Mouse (Mus musculus) liver, postnatal 0 days (tissue): ENCODE results near the gene Nlgn2. TPM values are rescaled to one million over a fixed set of nuclear protein-coding genes. Genes with fewer than 3 reads are reported as not detected.
A peak's percentile ranks its signal among the peaks of the same experiment; 100 is the strongest.

Source experiments
- ATAC-seq: fragments of 200-750 bp; cut with Nextera tagmentation; 2 replicates; pipeline ENCODE4 v1.8.0; 2017; ENCODE audit warnings: mild to moderate bottlenecking, moderate library complexity
- DNase-seq: peaks from one replicate; pipeline ENCODE4 v3.0.0-alpha.2; 2016
- H3K27ac ChIP-seq: fragments of 300-500 bp; sonication (generic); 2 replicates; pipeline ENCODE4 v1.5.1; 2014; ENCODE audit warnings: antibody characterized with exemption, moderate library complexity, mild to moderate bottlenecking, low read depth
- H3K27me3 ChIP-seq: fragments of 300-500 bp; sonication (generic); 2 replicates; pipeline ENCODE4 v1.6.1; 2014; ENCODE audit warnings: low read length, control low read depth, mixed read lengths; ENCODE audit not compliant: insufficient read depth
- H3K36me3 ChIP-seq: fragments of 300-500 bp; sonication (generic); replicated peaks from 2 replicates; pipeline ENCODE4 v1.6.1; 2014; ENCODE audit warnings: mild to moderate bottlenecking, control low read depth, low read length, moderate library complexity, mixed read lengths; ENCODE audit not compliant: insufficient read depth
- H3K4me1 ChIP-seq: fragments of 300-500 bp; sonication (generic); 2 replicates; pipeline ENCODE4 v1.6.1; 2014; ENCODE audit warnings: antibody characterized with exemption, mild to moderate bottlenecking, control low read depth; ENCODE audit not compliant: insufficient read depth
- H3K4me2 ChIP-seq: fragments of 300-500 bp; sonication (generic); 2 replicates; pipeline ENCODE4 v1.6.1; 2014; ENCODE audit warnings: low read depth, mild to moderate bottlenecking, low read length, moderate library complexity, mixed read lengths
- H3K4me3 ChIP-seq: fragments of 300-500 bp; sonication (generic); 2 replicates; pipeline ENCODE4 v1.5.1; 2014; ENCODE audit warnings: low read depth, low read length
- H3K9ac ChIP-seq: fragments of 300-500 bp; sonication (generic); replicated peaks from 2 replicates; pipeline ENCODE4 v1.6.1; 2014; ENCODE audit warnings: mild to moderate bottlenecking, moderate library complexity
- H3K9me3 ChIP-seq: fragments of 300-500 bp; sonication (generic); 2 replicates; pipeline ENCODE4 v1.6.1; 2016; ENCODE audit warnings: mild to moderate bottlenecking, control low read depth, low read length, mixed read lengths
- CTCF ChIP-seq: sonication (generic); IDR thresholded peaks from 2 replicates; pipeline ENCODE4 v1.5.1; 2016; ENCODE audit warnings: antibody characterized with exemption, low read depth
- EP300 ChIP-seq: IDR thresholded peaks from 2 replicates; pipeline ENCODE4 v1.6.1; 2016; ENCODE audit warnings: antibody characterized with exemption, low read depth, mild to moderate bottlenecking
- WGBS: fragments of 180-500 bp; shearing (Covaris S2); extraction: QIAGEN DNeasy Blood & Tissue Kit; methylation state at CpG from one replicate; pipeline ENCODE4 v1.1.7; 2014; ENCODE audit not compliant: insufficient replicate concordance; 5-methylcytosine and 5-hydroxymethylcytosine counted together
- polyA plus RNA-seq: library from polyadenylated mRNA; unstranded; fragments of >200 nt; fragmentation: Nextera tagmentation; extraction: Ambion mirVana; gene quantifications from 2 replicates; pipeline ENCODE4 v1.2.1, GENCODE M21; 2015

Gene Nlgn2
- polyA plus RNA-seq, 1 experiment from 2014 or later: 0.60 TPM

DNA sequence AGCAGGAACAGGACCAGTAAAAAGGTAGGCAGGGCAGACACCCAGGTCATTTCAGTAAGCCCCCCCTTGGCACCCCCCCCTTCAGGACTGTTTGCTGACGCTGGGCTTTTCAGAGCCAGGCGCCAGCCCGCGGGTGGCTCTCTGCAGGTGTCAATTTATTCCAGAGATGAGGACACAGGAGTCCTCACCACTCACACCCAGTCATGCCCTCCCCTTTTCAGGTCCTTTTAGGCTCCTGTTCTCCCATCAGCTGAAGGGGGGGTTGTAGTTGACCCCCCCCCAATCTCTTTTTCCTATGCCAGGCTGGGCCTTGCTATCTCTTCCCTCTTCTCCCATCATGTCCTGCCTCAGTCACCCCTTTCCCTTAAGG is 1.6 kb downstream of the Nlgn2 start:
- TF ChIP-seq EP300 (no peak), CTCF (no peak)
- H3K27ac ChIP-seq: no peak overlapping the region
- H3K4me2 ChIP-seq: no peak overlapping the region

DNA sequence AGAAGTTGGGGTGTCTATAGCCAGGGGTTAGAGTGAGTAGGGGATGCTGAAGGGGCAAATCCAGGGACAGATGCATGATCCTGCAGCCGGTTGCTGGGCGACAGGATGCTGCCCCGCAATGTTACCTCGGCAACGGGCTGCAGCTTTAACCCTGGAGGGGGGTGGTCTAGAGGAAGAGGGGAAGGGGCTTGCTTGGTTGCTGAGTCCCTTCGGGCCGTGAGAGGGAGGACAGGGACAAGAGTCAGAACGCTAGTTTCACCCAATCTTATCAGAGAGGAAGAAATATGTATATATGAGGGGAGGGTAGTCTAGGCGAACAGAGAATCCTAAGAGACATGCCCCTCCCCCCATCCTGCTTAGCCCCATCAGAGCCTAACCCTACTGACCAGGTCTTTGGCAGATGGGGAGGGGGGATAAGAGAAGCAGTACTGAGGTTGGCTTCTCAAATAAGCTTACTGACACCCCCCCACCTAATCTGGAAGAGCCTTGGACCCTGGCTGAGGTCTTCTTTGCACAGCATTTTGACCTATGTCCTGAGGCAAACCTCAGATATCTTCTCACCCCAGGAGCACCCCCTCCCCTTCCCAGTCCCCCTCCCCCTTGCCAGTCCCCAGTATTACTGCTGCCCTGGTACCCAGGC is 2.1 kb downstream of the Nlgn2 start:
- Histone ChIP-seq H3K36me3 (0 out of 2 replicates have a peak, but pooled peaks cover 4% of the 10 kb centered on the region), H3K27ac (no peak overlapping the region), H3K9ac (no peak overlapping the region), H3K4me2 (no peak overlapping the region), H3K4me1 (peaks cover 46% of the 10 kb centered on the region), H3K27me3 (peaks cover 39% of the 10 kb centered on the region), H3K9me3 (no peaks in the 10 kb centered on the region), H3K4me3 (no peak overlapping the region)
- no peak for ATAC-seq
- WGBS: 28% methylated on average over 9 of the region's 9 CpGs
- no peak for DNase-seq
- TF ChIP-seq CTCF: no peak
- TF ChIP-seq EP300: no peak

More for the DNA sequence above, 1.6 kb downstream of the Nlgn2 start:
- Histone ChIP-seq H3K9me3 (no peaks in the 10 kb centered on the region), H3K4me3 (no peak overlapping the region), H3K27me3 (peaks cover 39% of the 10 kb centered on the region), H3K4me1 (peaks cover 46% of the 10 kb centered on the region), H3K9ac (no peak overlapping the region), H3K36me3 (0 out of 2 replicates have a peak, but pooled peaks cover 4% of the 10 kb centered on the region)
- DNase-seq (no peak), ATAC-seq (no peak)
- WGBS: 36% methylated on average over 4 of the region's 4 CpGs

DNA sequence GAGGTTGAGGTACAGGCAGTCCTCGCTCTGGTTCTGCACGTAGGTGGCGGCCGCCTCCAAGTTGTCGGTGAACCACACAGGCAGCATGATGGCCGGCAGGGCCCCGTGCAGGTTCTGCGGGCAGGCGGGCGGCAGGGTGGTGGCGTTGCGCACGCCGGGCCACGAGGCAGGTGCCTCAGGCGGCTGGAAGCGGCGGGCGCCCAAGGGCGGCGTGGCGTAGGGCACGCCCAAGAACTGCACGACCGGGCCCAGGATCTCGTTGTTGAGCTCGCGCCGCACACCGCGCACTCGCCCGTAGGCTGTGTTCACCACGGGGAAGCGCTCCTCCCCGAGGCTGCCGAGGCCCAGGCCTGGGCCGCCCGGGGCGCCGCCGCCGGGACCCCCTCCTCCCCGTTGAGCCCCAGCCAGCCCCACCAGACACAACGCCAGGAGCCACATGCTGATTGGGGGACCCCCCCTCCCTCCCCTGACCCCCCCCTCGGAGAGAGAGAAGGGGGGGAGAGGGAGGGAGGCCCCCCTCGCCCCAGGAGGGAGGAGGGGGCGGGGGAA is 3.5 kb downstream of the Nlgn2 start:
- WGBS: 6% methylated on average over 34 of the region's 48 CpGs
- H3K4me3 ChIP-seq: peak overlapping the region; percentile 40
- TF ChIP-seq CTCF (no peak), EP300 (no peak)
- H3K27ac ChIP-seq: no peak overlapping the region
- H3K4me1 ChIP-seq: peaks cover 35% of the 10 kb centered on the region
- peaks cover 39% of the 10 kb centered on the region for H3K27me3 ChIP-seq
- peak; percentile 12 for ATAC-seq
- peak overlapping the region; percentile 81 for H3K4me2 ChIP-seq
- H3K9ac ChIP-seq: peak overlapping the region; percentile 62
- no peaks in the 10 kb centered on the region for H3K9me3 ChIP-seq
- DNase-seq: peak; percentile 74
- 0 out of 2 replicates have a peak, but pooled peaks cover 2% of the 10 kb centered on the region for H3K36me3 ChIP-seq

DNA sequence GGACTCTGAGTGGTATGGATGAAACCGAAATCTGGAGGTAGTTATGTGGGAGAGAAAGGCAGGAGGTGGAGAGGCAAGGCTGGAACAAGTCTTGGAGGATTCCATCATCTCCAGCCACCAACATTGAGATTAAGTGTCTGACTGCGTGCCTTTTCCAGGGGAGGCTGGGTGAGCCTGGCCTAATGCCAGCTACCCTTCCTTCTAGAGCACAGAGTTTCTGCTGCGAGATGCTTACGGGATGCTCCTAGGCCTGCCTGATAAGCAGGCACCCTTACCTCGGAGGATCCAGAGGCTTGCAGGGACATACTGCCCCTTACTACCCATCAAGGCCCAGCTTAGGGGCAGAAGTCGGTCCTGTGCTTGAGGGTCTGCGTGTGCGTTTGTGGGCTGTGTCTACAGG is 4.0 kb downstream of the Nlgn2 start:
- H3K9me3 ChIP-seq: no peaks in the 10 kb centered on the region
- peaks cover 39% of the 10 kb centered on the region for H3K27me3 ChIP-seq
- H3K27ac ChIP-seq: no peak overlapping the region
- DNase-seq (no peak), ATAC-seq (no peak)
- H3K36me3 ChIP-seq: 0 out of 2 replicates have a peak, but pooled peaks cover 2% of the 10 kb centered on the region
- 43% methylated on average over 8 of the region's 8 CpGs for WGBS
- peak overlapping the region; percentile 62 for H3K9ac ChIP-seq
- peak overlapping the region; percentile 40 for H3K4me3 ChIP-seq
- peak overlapping the region; percentile 81 for H3K4me2 ChIP-seq
- peaks cover 31% of the 10 kb centered on the region for H3K4me1 ChIP-seq
- no peak for TF ChIP-seq EP300
- TF ChIP-seq CTCF: no peak

DNA sequence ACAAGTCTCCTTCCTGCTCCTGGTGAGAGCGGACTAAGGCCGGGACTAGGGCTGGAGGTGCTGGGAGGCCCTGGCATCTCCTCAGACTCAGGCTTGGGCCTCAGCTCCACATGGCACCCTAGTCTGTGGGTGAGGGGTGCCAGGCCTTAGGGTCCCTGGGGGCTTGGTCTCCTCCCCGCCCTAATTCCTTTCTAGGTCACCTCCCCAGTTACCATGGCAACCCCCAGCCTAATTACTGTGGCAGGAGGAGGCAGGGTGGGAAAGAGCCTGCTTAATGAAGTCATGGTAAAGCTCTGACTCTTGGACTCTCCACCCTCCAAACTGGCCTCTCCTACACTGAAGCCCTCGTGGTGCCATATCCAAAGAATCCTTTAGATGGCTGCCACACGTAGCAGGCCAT is 8.8 kb downstream of the Nlgn2 start:
- ATAC-seq: no peak
- WGBS: 83% methylated on average over 5 of the region's 5 CpGs

DNA sequence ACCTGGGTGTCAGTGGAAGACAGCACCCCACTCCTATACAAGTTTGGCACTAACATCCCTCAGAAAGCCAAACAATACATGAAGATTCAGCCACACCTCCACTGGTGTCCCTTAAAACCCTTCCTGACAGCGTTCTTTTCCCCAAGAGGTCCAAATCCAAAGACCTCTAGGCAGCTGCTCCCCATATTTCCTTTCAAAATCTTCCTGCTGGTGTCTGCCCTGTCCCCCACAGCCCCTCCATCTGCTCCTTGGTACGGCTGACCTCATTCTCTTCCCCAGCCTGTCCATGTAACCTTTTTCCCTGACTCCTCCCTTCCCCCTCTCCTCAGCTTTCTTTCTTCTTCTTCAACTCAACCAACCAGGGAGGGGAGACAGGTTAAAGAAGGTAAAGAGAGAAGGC is 14.1 kb downstream of the Nlgn2 start:
- 69% methylated on average over 2 of the region's 2 CpGs for WGBS
- no peaks in the 10 kb centered on the region for H3K9me3 ChIP-seq
- no peak overlapping the region for H3K4me3 ChIP-seq
- H3K4me2 ChIP-seq: no peak overlapping the region
- no peak overlapping the region for H3K27ac ChIP-seq
- H3K9ac ChIP-seq: no peak overlapping the region
- DNase-seq (no peak), ATAC-seq (no peak)
- TF ChIP-seq EP300: no peak
- TF ChIP-seq CTCF: no peak
- H3K36me3 ChIP-seq: no peaks in the 10 kb centered on the region
- H3K4me1 ChIP-seq: no peaks in the 10 kb centered on the region
- H3K27me3 ChIP-seq: no peaks in the 10 kb centered on the region

More for the DNA sequence above, 8.8 kb downstream of the Nlgn2 start:
- no peak overlapping the region for H3K9ac ChIP-seq
- H3K27ac ChIP-seq: no peak overlapping the region
- peaks cover 6% of the 10 kb centered on the region for H3K4me1 ChIP-seq
- 0 out of 2 replicates have a peak, but pooled peaks cover 2% of the 10 kb centered on the region for H3K36me3 ChIP-seq
- no peak for DNase-seq
- no peaks in the 10 kb centered on the region for H3K9me3 ChIP-seq
- no peak for TF ChIP-seq EP300
- no peak for TF ChIP-seq CTCF
- no peak overlapping the region for H3K4me2 ChIP-seq
- peaks cover 6% of the 10 kb centered on the region; the same call in 1 of the 2 replicates for H3K27me3 ChIP-seq
- no peak overlapping the region for H3K4me3 ChIP-seq
